Mouse (Mus musculus): ENCODE data around the gene Hmga2.

- TF ChIP-seq POLR2A (IDR thresholded peaks at IDR 0.05; ENCODE audit: borderline replicate concordance, low read depth, low read length), result no peak
- TF ChIP-seq CTCF (IDR thresholded peaks at IDR 0.05; ENCODE audit: low read depth, low read length), result no peak
These were observed 457 bp upstream of the Hmga2 start for GRCm38 (mm10) chr10:120476516-120477336.
